In genomic region chr17:29312082-29312481, GRCm38 (mm10) we compare ENCODE assay signal across 17 mouse cellular contexts. TPM values are rescaled to one million over a fixed set of nuclear protein-coding genes. Genes with fewer than 3 reads are reported as not detected.
"Had no signal": no experiment of that assay in that cellular context is flagged by ENCODE, and none has a peak within 500 bp of the region (broad histone marks: within the 10 kb centered on the region; RNA-seq: fewer than 3 reads in every experiment).

No protein-coding gene starts in this region.

- H3K4me3 ChIP-seq: midbrain, embryonic 10.5 days; midbrain, embryonic 12.5 days; myocyte; neural tube, embryonic 13.5 days; neural tube, embryonic 15.5 days had no signal

- H3K27ac ChIP-seq: midbrain, embryonic 10.5 days; midbrain, embryonic 12.5 days; neural tube, embryonic 13.5 days; neural tube, embryonic 15.5 days had no signal

- DNase-seq: lung, embryonic 14.5 days; lung, postnatal 10 days; lung, postnatal 4 days; midbrain, embryonic 14.5 days; retina, postnatal 1 day; right cerebral cortex, adult 18-20 months; right cerebral cortex, postnatal 4 days; spleen, adult 18-20 months; thymus, adult 18-20 months; thymus, postnatal 14 days; thymus, postnatal 36 days had no signal

RNA-seq across cellular contexts. Expression of gene Pi16, which starts 5.4 kb away (rescaled TPM):
- total RNA-seq: megakaryocyte-erythroid progenitor cell, adult 5-6 weeks had no signal
